Mouse (Mus musculus) spleen, postnatal 4 days (tissue): ENCODE data around the gene Mul1.

Source experiments
- DNase-seq, 2 experiments: peaks; one replicate each; pipeline ENCODE4 v3.0.0; 2022; ENCODE audit warnings: low spot score in 2 of 2

The Mul1 gene

GRCm38 (mm10) chr4:138440062-138440461, 5.6 kb downstream of the Mul1 start:
- DNase-seq, result no peak

- DNase-seq, result no peak
Measured at GRCm38 (mm10) chr4:138444941-138445340, 10.5 kb downstream of the Mul1 start.

GRCm38 (mm10) chr4:138446981-138447380, 12.5 kb downstream of the Mul1 start:
- DNase-seq, result no peak

GRCm38 (mm10) chr4:138447387-138447786, 12.9 kb downstream of the Mul1 start:
- peak; percentile 76 to 91 for DNase-seq

- DNase-seq, result no peak
Measured at GRCm38 (mm10) chr4:138447827-138448602, 13.5 kb downstream of the Mul1 start.

GRCm38 (mm10) chr4:138448872-138449615, 14.6 kb downstream of the Mul1 start:
- DNase-seq, result no peak

GRCm38 (mm10) chr4:138449636-138450314, 15.3 kb downstream of the Mul1 start:
- DNase-seq, result no peak

- DNase-seq, result no peak
Measured at GRCm38 (mm10) chr4:138452306-138453096, 18.0 kb downstream of the Mul1 start.

GRCm38 (mm10) chr4:138453097-138453752, 18.8 kb downstream of the Mul1 start:
- no peak for DNase-seq

- DNase-seq, result no peak
Measured at GRCm38 (mm10) chr4:138453753-138454570, 19.5 kb downstream of the Mul1 start, which contains the start of gene Camk2n1. Gene Camk2n1 (plus strand): TSS chr4:138454314.

- no peak for DNase-seq
Measured at GRCm38 (mm10) chr4:138454571-138455140, 20.2 kb downstream of the Mul1 start.

GRCm38 (mm10) chr4:138455141-138455955, 20.9 kb downstream of the Mul1 start:
- DNase-seq, result no peak

GRCm38 (mm10) chr4:138455956-138456341, 21.5 kb downstream of the Mul1 start:
- no peak for DNase-seq

- DNase-seq, result no peak
Measured at GRCm38 (mm10) chr4:138456536-138456935, 22.1 kb downstream of the Mul1 start.

- DNase-seq, result no peak
Measured at GRCm38 (mm10) chr4:138457091-138457490, 22.6 kb downstream of the Mul1 start.

GRCm38 (mm10) chr4:138458171-138458570, 23.7 kb downstream of the Mul1 start:
- no peak for DNase-seq

- DNase-seq, result no peak
Measured at GRCm38 (mm10) chr4:138458735-138459440, 24.4 kb downstream of the Mul1 start.

- no peak for DNase-seq
Measured at GRCm38 (mm10) chr4:138459775-138460174, 25.3 kb downstream of the Mul1 start.
